Mouse (Mus musculus) hindbrain, embryonic 11.5 days (tissue): Measurements from ENCODE around the gene Ahnak2. TPM values are rescaled to one million over a fixed set of nuclear protein-coding genes. Genes with fewer than 3 reads are reported as not detected.

Experiments used
- ATAC-seq: fragments of 200-750 bp; cut with Nextera tagmentation; 2 replicates; pipeline ENCODE4 v1.8.0; 2017; ENCODE audit warnings: mild to moderate bottlenecking, moderate TSS enrichment, moderate library complexity; ENCODE audit not compliant: low FRiP score
- DNase-seq: peaks from one replicate; pipeline ENCODE4 v3.0.0-alpha.2; 2015; ENCODE audit warnings: low spot score
- H3K27ac ChIP-seq: fragments of 300-500 bp; sonication (generic); 2 replicates; pipeline ENCODE4 v1.5.1; 2014; ENCODE audit warnings: mild to moderate bottlenecking, low read depth, low read length
- H3K27me3 ChIP-seq: fragments of 300-500 bp; sonication (generic); 2 replicates; pipeline ENCODE4 v1.6.1; 2014; ENCODE audit warnings: mild to moderate bottlenecking, low read length, moderate library complexity, mixed read lengths; ENCODE audit not compliant: control insufficient read depth, insufficient read depth
- H3K36me3 ChIP-seq: fragments of 300-500 bp; sonication (generic); 2 replicates; pipeline ENCODE4 v1.6.1; 2014; ENCODE audit warnings: mild to moderate bottlenecking, low read length, moderate library complexity, mixed read lengths; ENCODE audit not compliant: control insufficient read depth, insufficient read depth
- H3K4me1 ChIP-seq: fragments of 300-500 bp; sonication (generic); replicated peaks from 2 replicates; pipeline ENCODE4 v1.6.1; 2014; ENCODE audit warnings: low read length, mixed read lengths; ENCODE audit not compliant: control insufficient read depth, insufficient read depth
- H3K4me2 ChIP-seq: fragments of 300-500 bp; sonication (generic); replicated peaks from 2 replicates; pipeline ENCODE4 v1.6.1; 2014; ENCODE audit warnings: mild to moderate bottlenecking, low read depth, low read length
- H3K4me3 ChIP-seq: fragments of 300-500 bp; sonication (generic); 2 replicates; pipeline ENCODE4 v1.5.1; 2014; ENCODE audit warnings: low read depth, low read length
- H3K9ac ChIP-seq: fragments of 300-500 bp; sonication (generic); 2 replicates; pipeline ENCODE4 v1.6.1; 2014; ENCODE audit warnings: low read depth, low read length
- H3K9me3 ChIP-seq: fragments of 300-500 bp; sonication (generic); 2 replicates; pipeline ENCODE4 v1.6.1; 2016; ENCODE audit warnings: low read length; ENCODE audit not compliant: control insufficient read depth
- WGBS: fragments of 180-500 bp; shearing (Covaris S2); extraction: QIAGEN DNeasy Blood & Tissue Kit; methylation state at CpG from one replicate; pipeline ENCODE4 v1.1.7; 2014; 5-methylcytosine and 5-hydroxymethylcytosine counted together
- polyA plus RNA-seq: library from polyadenylated mRNA; unstranded; fragments of >200 nt; fragmentation: Nextera tagmentation; extraction: Ambion mirVana; gene quantifications from 2 replicates; pipeline ENCODE4 v1.2.1, GENCODE M21; 2014

Gene Ahnak2
- polyA plus RNA-seq, 1 experiment from 2014 or later: 0.29 TPM

DNA sequence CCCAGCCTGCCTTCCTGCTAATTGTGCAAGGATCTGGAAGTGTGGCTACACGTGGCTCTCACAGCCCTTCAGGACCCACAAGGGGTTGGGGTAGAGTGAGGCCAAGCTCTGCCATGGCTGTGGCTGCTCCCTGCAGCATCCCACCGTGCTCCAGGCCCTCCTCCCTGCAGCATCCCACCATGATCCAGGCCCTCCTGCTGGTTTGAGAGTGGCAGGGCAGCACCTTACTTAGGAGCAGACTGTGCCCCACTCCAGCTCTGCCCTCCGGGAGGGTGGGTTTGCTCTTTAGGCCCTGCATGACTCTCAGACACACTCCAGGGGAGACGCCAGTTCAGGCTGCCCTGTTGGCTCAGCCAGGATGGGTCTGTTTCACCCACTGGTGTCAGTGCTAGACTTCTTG, 32.1 kb downstream of the Ahnak2 start:
- ATAC-seq (no peak), DNase-seq (no peak)
- Histone ChIP-seq H3K36me3 (no peaks in the 10 kb centered on the region), H3K27ac (no peak overlapping the region), H3K4me3 (no peak overlapping the region), H3K9me3 (no peaks in the 10 kb centered on the region), H3K4me1 (no peaks in the 10 kb centered on the region), H3K9ac (no peak overlapping the region), H3K4me2 (no peak overlapping the region), H3K27me3 (no peaks in the 10 kb centered on the region)
- WGBS: 84% methylated on average over 4 of the region's 4 CpGs

DNA sequence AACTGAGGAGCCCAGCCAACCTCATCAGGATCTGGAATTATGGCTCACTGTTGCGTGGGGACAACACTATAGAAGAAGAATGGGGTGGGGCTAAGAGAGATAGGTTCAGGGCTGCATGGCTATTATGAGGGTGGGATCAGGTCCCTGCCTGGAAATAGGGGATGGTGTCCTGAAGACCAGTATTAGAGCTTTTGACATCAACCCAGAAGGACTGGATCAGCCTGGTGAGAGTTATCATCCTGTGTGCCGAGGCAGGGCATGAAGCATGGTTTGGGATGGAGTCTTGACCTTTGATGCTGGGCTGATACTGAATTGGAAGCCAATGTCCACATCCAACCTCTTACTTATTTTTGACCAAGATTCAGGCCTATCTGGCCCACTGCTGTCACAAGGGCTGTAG, 32.7 kb downstream of the Ahnak2 start:
- no peak for DNase-seq
- Histone ChIP-seq H3K4me3 (no peak overlapping the region), H3K27me3 (no peaks in the 10 kb centered on the region), H3K9me3 (no peaks in the 10 kb centered on the region), H3K9ac (no peak overlapping the region), H3K4me2 (no peak overlapping the region), H3K27ac (no peak overlapping the region), H3K4me1 (no peaks in the 10 kb centered on the region), H3K36me3 (no peaks in the 10 kb centered on the region)
- WGBS: 75% methylated on average over 2 of the region's 2 CpGs
- no peak for ATAC-seq

- no peak overlapping the region for H3K9ac ChIP-seq
- H3K4me1 ChIP-seq: no peaks in the 10 kb centered on the region
- no peak for ATAC-seq
- WGBS: 86% methylated on average over 6 of the region's 6 CpGs
- no peak overlapping the region for H3K27ac ChIP-seq
- DNase-seq: no peak
- H3K9me3 ChIP-seq: no peaks in the 10 kb centered on the region
- no peaks in the 10 kb centered on the region for H3K27me3 ChIP-seq
- no peak overlapping the region for H3K4me3 ChIP-seq
- H3K4me2 ChIP-seq: no peak overlapping the region
- no peaks in the 10 kb centered on the region for H3K36me3 ChIP-seq
Measured at GRCm38 (mm10) chr12:112769031-112769430, 33.4 kb downstream of the Ahnak2 start.

DNA sequence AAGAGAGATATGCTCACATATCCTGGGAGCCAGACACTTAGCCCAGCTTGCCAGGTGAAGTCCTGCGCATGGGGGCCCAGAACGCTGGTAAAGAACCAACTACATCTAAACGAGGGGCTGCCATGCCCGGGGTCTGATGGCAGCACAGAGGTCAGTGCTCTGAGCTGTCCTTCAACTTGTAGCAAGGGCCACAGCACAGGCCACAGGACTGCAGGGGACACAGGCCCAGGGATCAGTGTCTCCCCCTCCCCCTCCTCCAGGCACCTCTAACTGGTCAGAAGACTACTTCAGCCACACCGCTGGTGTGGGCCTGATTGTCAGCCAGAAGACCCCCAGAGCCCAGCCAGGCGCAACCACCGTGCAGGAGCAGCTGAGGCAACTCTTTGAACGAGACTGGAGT, 34.3 kb downstream of the Ahnak2 start:
- no peaks in the 10 kb centered on the region for H3K9me3 ChIP-seq
- no peaks in the 10 kb centered on the region for H3K4me1 ChIP-seq
- no peak overlapping the region for H3K27ac ChIP-seq
- H3K4me2 ChIP-seq: no peak overlapping the region
- ATAC-seq: no peak
- H3K36me3 ChIP-seq: no peaks in the 10 kb centered on the region
- 92% methylated on average over 8 of the region's 8 CpGs for WGBS
- no peak overlapping the region for H3K9ac ChIP-seq
- H3K4me3 ChIP-seq: no peak overlapping the region
- no peak for DNase-seq
- H3K27me3 ChIP-seq: no peaks in the 10 kb centered on the region

GRCm38 (mm10) chr12:112767036-112767890, 35.2 kb downstream of the Ahnak2 start:
- Histone ChIP-seq H3K27me3 (no peaks in the 10 kb centered on the region), H3K27ac (no peak overlapping the region), H3K4me1 (no peaks in the 10 kb centered on the region), H3K9ac (no peak overlapping the region), H3K4me2 (no peak overlapping the region), H3K36me3 (no peaks in the 10 kb centered on the region), H3K4me3 (no peak overlapping the region), H3K9me3 (no peaks in the 10 kb centered on the region)
- no peak for DNase-seq
- 92% methylated on average over 16 of the region's 16 CpGs for WGBS
- ATAC-seq: no peak

DNA sequence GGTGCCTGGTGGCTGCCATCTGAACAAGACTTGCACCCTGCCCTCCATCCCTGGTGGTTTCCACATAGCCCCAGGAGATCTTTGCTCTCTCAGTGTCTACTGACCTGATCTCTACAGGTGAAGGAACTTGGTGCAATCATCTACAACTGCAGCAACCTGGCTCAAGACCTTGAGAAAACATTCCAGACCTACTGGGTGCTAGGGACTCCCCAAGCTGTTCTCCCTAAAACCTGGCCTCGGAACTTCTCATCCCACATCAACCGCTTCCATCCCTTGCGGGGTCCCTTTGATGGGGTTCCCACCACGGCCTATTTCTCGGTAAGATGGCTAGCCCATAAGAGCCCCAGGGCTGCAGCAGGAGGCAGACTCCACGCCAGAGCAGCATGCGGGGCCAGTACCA, 35.9 kb downstream of the Ahnak2 start:
- no peak for ATAC-seq

DNA sequence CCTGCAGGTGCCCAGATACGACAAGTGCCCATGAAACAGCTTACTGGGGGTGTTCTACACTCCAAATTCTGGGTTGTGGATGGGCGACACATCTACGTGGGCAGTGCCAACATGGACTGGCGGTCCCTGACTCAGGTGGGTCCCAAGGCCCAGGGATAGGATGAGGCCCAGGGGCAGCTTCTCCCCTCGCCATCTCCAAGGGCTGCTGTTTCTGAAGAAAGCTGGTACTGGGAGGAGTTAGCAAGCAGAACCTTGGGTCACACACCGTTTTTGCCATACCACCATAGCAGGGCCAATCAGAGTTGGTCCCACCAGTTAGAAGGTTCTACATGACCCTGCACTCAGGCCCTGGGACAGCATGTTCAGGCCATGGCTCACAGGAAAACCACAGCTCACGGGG, 37.5 kb downstream of the Ahnak2 start:
- Histone ChIP-seq H3K4me3 (no peak overlapping the region), H3K36me3 (no peaks in the 10 kb centered on the region), H3K4me2 (no peak overlapping the region), H3K9me3 (no peaks in the 10 kb centered on the region), H3K27ac (no peak overlapping the region), H3K27me3 (no peaks in the 10 kb centered on the region), H3K9ac (no peak overlapping the region), H3K4me1 (no peaks in the 10 kb centered on the region)
- no peak for ATAC-seq
- DNase-seq: no peak
- WGBS: 92% methylated on average over 7 of the region's 7 CpGs

More for the DNA sequence above, 35.9 kb downstream of the Ahnak2 start:
- Histone ChIP-seq H3K4me2 (no peak overlapping the region), H3K27ac (no peak overlapping the region), H3K9me3 (no peaks in the 10 kb centered on the region), H3K36me3 (no peaks in the 10 kb centered on the region), H3K9ac (no peak overlapping the region), H3K27me3 (no peaks in the 10 kb centered on the region), H3K4me1 (no peaks in the 10 kb centered on the region), H3K4me3 (no peak overlapping the region)
- DNase-seq: no peak
- 94% methylated on average over 7 of the region's 7 CpGs for WGBS

- Histone ChIP-seq H3K36me3 (no peaks in the 10 kb centered on the region), H3K4me3 (no peak overlapping the region), H3K27ac (no peak overlapping the region), H3K4me1 (no peaks in the 10 kb centered on the region), H3K27me3 (no peaks in the 10 kb centered on the region), H3K9me3 (no peaks in the 10 kb centered on the region), H3K4me2 (no peak overlapping the region), H3K9ac (no peak overlapping the region)
- no peak for DNase-seq
- no peak for ATAC-seq
- 87% methylated on average over 5 of the region's 5 CpGs for WGBS
Measured at GRCm38 (mm10) chr12:112764141-112764540, 38.3 kb downstream of the Ahnak2 start.

GRCm38 (mm10) chr12:112763176-112763575, 39.3 kb downstream of the Ahnak2 start:
- ATAC-seq (no peak), DNase-seq (no peak)
- 77% methylated on average over 4 of the region's 4 CpGs for WGBS
- no peak overlapping the region for H3K27ac ChIP-seq
- H3K9ac ChIP-seq: no peak overlapping the region
- no peaks in the 10 kb centered on the region for H3K27me3 ChIP-seq
- no peak overlapping the region for H3K4me2 ChIP-seq
- no peaks in the 10 kb centered on the region for H3K4me1 ChIP-seq
- H3K9me3 ChIP-seq: no peaks in the 10 kb centered on the region
- H3K4me3 ChIP-seq: no peak overlapping the region
- H3K36me3 ChIP-seq: no peaks in the 10 kb centered on the region
